Mouse (Mus musculus) Patski (cell line): ENCODE measurements around the gene Slc43a2. TPM values are rescaled to one million over a fixed set of nuclear protein-coding genes. Genes with fewer than 3 reads are reported as not detected.

ENCODE experiments used
- ATAC-seq: fragments of 100-300 bp; one replicate; pipeline ENCODE4 v1.8.0; 2021
- CTCF ChIA-PET: fragments of 350-600 bp; sonication (Branson Sonifier 250); formaldehyde crosslinking; loops from one replicate; lab custom pipeline; 2022; ENCODE audit warnings: inconsistent platforms; lab: Charles Lee
- POLR2A ChIA-PET: fragments of 350-600 bp; sonication (Branson Sonifier 250); formaldehyde crosslinking; loops from one replicate; lab custom pipeline; 2022; ENCODE audit warnings: antibody characterized with exemption, inconsistent platforms; lab: Charles Lee
- DNase-seq: peaks from one replicate; pipeline ENCODE4 v3.0.0-alpha.2; 2011; ENCODE audit warnings: low read depth, low spot score
- H3K27me3 ChIP-seq: fragments of 371-371 bp; one replicate; pipeline ENCODE4 v1.5.1; 2021
- CTCF ChIP-seq: fragments of 100-300 bp; IDR thresholded peaks from one replicate; pipeline ENCODE4 v1.5.1; 2021
- in situ Hi-C: fragments of 300-500 bp; cut with MboI; formaldehyde crosslinking; loops from 3 replicates; pipeline ENCODE4 v1.11.1; 2018; ENCODE audit warnings: low pct_unique_long_range_greater_than_20kb, mixed read lengths
- polyA plus RNA-seq: library from polyadenylated mRNA; unstranded; gene quantifications from one replicate; pipeline ENCODE4 v1.2.3, GENCODE M21; 2021

Gene Slc43a2
- polyA plus RNA-seq, 1 experiment from 2014 or later = 10.0 TPM

GRCm38 (mm10) chr11:75568962-75569361 lies 37.5 kb downstream of the Slc43a2 start:
- POLR2A ChIA-PET = no interaction called here
- in situ Hi-C loops = loop anchor here (5.0 kb wide), 1 partner anchor 387 kb away; no protein-coding TSS in a partner anchor
- CTCF ChIA-PET = interaction anchor here (1.9 kb wide), 1 partner anchor 38 kb away, joined by 5 read pairs; no protein-coding TSS in a partner anchor
- ATAC-seq (no peak), DNase-seq (no peak)
- no peak for TF ChIP-seq CTCF
- H3K27me3 ChIP-seq = no peaks in the 10 kb centered on the region

DNA sequence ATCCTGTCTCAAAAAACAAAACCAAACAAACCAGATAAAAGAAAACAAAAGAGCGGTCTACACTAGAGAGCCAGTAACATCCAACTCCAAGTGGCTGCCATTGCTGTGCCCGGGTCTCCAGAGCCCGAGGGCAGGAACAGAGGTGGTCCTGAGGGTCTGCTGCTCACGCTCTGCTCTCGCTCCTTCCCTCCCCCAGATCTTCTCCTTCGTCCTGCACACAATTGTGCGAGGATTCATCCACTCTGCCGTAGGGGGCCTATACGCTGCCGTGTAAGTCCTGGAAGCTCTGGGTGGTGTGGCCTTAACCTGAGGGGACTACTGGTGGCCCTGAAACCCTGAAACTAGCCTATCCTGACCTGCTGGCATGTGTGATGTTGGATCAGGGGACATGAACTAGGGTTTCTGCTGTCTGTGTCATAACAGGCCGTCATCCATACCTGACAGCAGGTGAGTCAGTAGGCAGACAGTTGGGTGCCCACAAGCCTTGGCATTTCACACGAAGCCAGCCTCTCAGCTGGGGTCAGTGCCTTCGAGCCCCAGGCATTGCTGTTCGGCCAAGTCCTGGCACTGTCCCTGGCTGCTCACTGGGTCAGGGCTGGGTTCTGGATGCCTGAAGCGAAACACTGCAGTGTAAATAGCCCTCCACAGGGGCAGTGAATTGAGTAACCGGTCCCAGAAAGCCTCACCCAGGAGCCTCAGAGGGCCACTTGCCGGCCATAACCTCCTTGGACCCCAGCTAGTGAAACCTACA lies 39.1 kb downstream of the Slc43a2 start:
- no peaks in the 10 kb centered on the region for H3K27me3 ChIP-seq
- ChIA-PET POLR2A (interaction anchor here (1.0 kb wide), 1 partner anchor 16 kb away, joined by 7 read pairs; no protein-coding TSS in a partner anchor), CTCF (interaction anchor here (1.1 kb wide), 1 partner anchor 167 kb away, joined by 6 read pairs; no protein-coding TSS in a partner anchor)
- in situ Hi-C loops = loop anchor here (5.0 to 10.0 kb wide), 2 partner anchors 38 to 176 kb away; partner anchors contain the start of gene Slc43a2
- TF ChIP-seq CTCF = no peak
- ATAC-seq = peak; percentile 25
- DNase-seq = no peak

GRCm38 (mm10) chr11:75571126-75571990 lies 39.9 kb downstream of the Slc43a2 start:
- in situ Hi-C loops = loop anchor here (5.0 to 10.0 kb wide), 2 partner anchors 39 to 177 kb away; partner anchors contain the start of gene Slc43a2
- DNase-seq = no peak
- peak; percentile 23 for ATAC-seq
- no peaks in the 10 kb centered on the region for H3K27me3 ChIP-seq
- ChIA-PET POLR2A (interaction anchor here (0.5 to 1.0 kb wide), 2 partner anchors 16 to 45 kb away, joined by 3 to 7 read pairs; no protein-coding TSS in a partner anchor), CTCF (interaction anchor here (0.7 to 2.2 kb wide), 3 partner anchors 12 to 168 kb away, joined by 3 to 10 read pairs (median 6); partner anchors contain the start of gene Slc43a2)
- no peak for TF ChIP-seq CTCF

- POLR2A ChIA-PET = interaction anchor here (0.5 to 2.2 kb wide), 3 partner anchors 42 to 52 kb away, joined by 3 to 10 read pairs (median 3); partner anchors contain the start of gene Slc43a2
- no peak for ATAC-seq
- in situ Hi-C loops = loop anchor here (5.0 to 10.0 kb wide), 2 partner anchors 40 to 178 kb away; partner anchors contain the start of gene Slc43a2
- DNase-seq = no peak
- TF ChIP-seq CTCF = no peak
- no peaks in the 10 kb centered on the region for H3K27me3 ChIP-seq
- CTCF ChIA-PET = interaction anchor here (0.9 to 3.2 kb wide), 4 partner anchors 9 to 170 kb away, joined by 3 to 26 read pairs (median 6); partner anchors contain the start of gene Slc43a2
Measured at GRCm38 (mm10) chr11:75572301-75572791, 40.9 kb downstream of the Slc43a2 start.

GRCm38 (mm10) chr11:75572854-75573650 lies 41.6 kb downstream of the Slc43a2 start:
- POLR2A ChIA-PET = interaction anchor here (0.8 to 2.2 kb wide), 2 partner anchors 42 to 53 kb away, joined by 3 to 10 read pairs; partner anchors contain the start of gene Slc43a2
- in situ Hi-C loops = loop anchor here (5.0 to 10.0 kb wide), 2 partner anchors 41 to 178 kb away; partner anchors contain the start of gene Slc43a2
- no peak for DNase-seq
- ATAC-seq = peak; percentile 77
- H3K27me3 ChIP-seq = no peaks in the 10 kb centered on the region
- TF ChIP-seq CTCF = no peak
- CTCF ChIA-PET = interaction anchor here (0.9 to 3.2 kb wide), 5 partner anchors 10 to 171 kb away, joined by 3 to 26 read pairs (median 4); partner anchors contain the start of gene Slc43a2

GRCm38 (mm10) chr11:75574378-75575123 lies 43.1 kb downstream of the Slc43a2 start:
- ATAC-seq = no peak
- TF ChIP-seq CTCF = no peak
- H3K27me3 ChIP-seq = no peaks in the 10 kb centered on the region
- DNase-seq = no peak
- in situ Hi-C loops = loop anchor here (5.0 to 10.0 kb wide), 2 partner anchors 42 to 180 kb away; partner anchors contain the start of gene Slc43a2
- POLR2A ChIA-PET = interaction anchor here (2.2 kb wide), 1 partner anchor 44 kb away, joined by 10 read pairs; the partner anchor contains the start of gene Slc43a2
- CTCF ChIA-PET = interaction anchor here (0.8 to 3.2 kb wide), 4 partner anchors 12 to 55 kb away, joined by 3 to 26 read pairs (median 4); partner anchors contain the start of gene Slc43a2

DNA sequence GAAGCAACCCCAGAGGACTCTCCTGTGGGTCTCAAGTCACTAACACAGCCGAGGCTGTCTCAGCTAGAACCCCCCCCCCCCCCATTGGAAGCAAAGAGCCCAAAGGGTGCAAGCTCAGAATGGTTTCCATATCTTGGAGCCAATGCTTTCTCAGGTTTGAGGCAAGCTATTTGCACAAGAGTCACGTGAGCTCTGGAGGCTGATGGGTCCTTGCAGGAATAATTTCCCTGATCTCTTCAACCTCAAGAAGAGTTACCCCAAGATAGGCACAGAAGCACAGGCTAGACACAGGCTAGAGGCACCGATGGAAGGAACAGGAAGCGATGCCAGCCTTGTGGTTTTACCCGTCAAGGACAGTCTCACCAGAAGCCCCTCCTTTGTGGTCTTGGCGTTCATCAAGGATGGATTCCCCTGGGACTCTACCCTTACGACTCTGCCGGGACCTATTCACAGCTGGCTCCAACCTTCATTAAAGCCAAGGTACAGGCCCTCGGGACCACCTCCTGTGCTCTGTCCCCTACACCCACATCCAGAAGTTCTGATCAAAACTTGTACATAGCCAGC lies 44.1 kb downstream of the Slc43a2 start:
- DNase-seq = no peak
- no peak for ATAC-seq
- in situ Hi-C loops = loop anchor here (10.0 kb wide), 1 partner anchor 181 kb away; no protein-coding TSS in a partner anchor
- ChIA-PET POLR2A (no interaction called here), CTCF (interaction anchor here (1.0 to 3.9 kb wide), 2 partner anchors 9 to 45 kb away, joined by 3 to 15 read pairs; partner anchors contain the start of gene Slc43a2)
- no peak for TF ChIP-seq CTCF
- no peaks in the 10 kb centered on the region for H3K27me3 ChIP-seq

DNA sequence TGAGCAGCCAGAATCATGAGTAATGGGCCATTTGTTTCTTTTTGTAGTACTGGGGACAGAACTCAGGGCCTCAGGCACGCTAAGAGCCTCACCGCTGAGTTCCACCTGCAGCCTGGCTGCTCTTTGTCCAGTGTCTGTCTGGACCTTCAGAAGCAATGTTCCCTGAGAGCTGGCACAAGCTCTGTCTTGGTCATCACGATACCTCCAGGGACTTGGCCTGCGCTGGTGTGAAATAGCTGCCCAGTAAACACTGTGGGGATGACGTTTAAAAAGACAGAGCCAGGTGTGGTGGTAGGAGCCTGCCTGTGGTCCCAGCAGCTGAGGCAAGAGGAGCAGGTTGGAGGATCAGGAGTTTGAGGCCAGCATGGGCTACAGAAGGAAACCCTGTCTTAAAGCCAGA lies 47.1 kb downstream of the Slc43a2 start:
- in situ Hi-C loops = loop anchor here (10.0 kb wide), 1 partner anchor 184 kb away; no protein-coding TSS in a partner anchor
- DNase-seq (no peak), ATAC-seq (no peak)
- no peaks in the 10 kb centered on the region for H3K27me3 ChIP-seq
- POLR2A ChIA-PET = interaction anchor here (1.2 kb wide), 1 partner anchor 9 kb away, joined by 4 read pairs; no protein-coding TSS in a partner anchor
- no peak for TF ChIP-seq CTCF
- CTCF ChIA-PET = interaction anchor here (3.9 kb wide), 1 partner anchor 48 kb away, joined by 15 read pairs; the partner anchor contains the start of gene Slc43a2
